Comparison of ENCODE assay signal across 14 mouse cellular contexts in the genomic region with DNA sequence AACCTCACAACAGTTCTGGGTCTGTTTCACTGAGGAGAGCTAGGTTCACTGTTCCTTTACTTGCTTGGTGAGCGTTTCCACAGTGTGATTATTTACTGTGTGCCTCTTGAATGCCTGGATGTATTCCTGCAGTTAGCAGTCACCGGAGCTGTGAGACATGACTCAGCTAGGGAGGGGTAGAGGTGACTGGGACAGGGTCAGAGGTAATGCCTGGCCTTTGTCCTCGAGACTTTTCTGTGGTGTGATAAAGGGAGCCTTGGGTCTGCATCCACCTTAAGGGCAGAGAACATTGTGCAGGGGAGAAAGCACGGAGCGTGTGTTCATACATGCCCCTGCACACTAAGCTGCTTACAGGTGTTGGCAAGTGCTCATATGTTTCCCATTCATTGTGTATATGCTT.
"Had no signal": no experiment of that assay in that cellular context is flagged by ENCODE, and none has a peak within 500 bp of the region (broad histone marks: within the 10 kb centered on the region; RNA-seq: fewer than 3 reads in every experiment).

No protein-coding gene starts in this region.

- H3K9ac ChIP-seq: lung, embryonic 14.5 days; midbrain, embryonic 12.5 days; neural tube, embryonic 12.5 days; stomach, embryonic 15.5 days had no signal

- H3K4me1 ChIP-seq: midbrain, embryonic 12.5 days; stomach, embryonic 15.5 days had no signal

- H3K4me3 ChIP-seq: midbrain, embryonic 10.5 days; midbrain, embryonic 12.5 days; neural tube, embryonic 12.5 days; stomach, embryonic 15.5 days had no signal

- H3K4me2 ChIP-seq: lung, embryonic 14.5 days; midbrain, embryonic 12.5 days; neural tube, embryonic 12.5 days; stomach, embryonic 15.5 days had no signal

- H3K36me3 ChIP-seq: midbrain, embryonic 10.5 days; midbrain, embryonic 12.5 days; neural tube, embryonic 12.5 days; stomach, embryonic 15.5 days had no signal

- H3K27me3 ChIP-seq: midbrain, embryonic 12.5 days; neural tube, embryonic 12.5 days; stomach, embryonic 15.5 days had no signal

- H3K9me3 ChIP-seq: midbrain, embryonic 10.5 days; midbrain, embryonic 12.5 days; neural tube, embryonic 12.5 days; stomach, embryonic 15.5 days had no signal

- H3K27ac ChIP-seq: midbrain, embryonic 10.5 days; midbrain, embryonic 12.5 days; neural tube, embryonic 12.5 days; stomach, embryonic 15.5 days had no signal

- ATAC-seq: midbrain, embryonic 16.5 days had no signal

- DNase-seq: lung, adult 18-20 months; lung, embryonic 14.5 days; lung, postnatal 10 days; lung, postnatal 4 days; midbrain, embryonic 14.5 days; right cerebral cortex, postnatal 14 days; thymus, adult 18-20 months; thymus, postnatal 14 days; thymus, postnatal 36 days had no signal
